Mouse (Mus musculus): ENCODE results near the gene Gys1. TPM values are rescaled to one million over a fixed set of nuclear protein-coding genes. Genes with fewer than 3 reads are reported as not detected.

The Gys1 gene
- total and polyA plus RNA-seq, 3 experiments = 14.0 to 27.2 (median 23.9) TPM

DNA sequence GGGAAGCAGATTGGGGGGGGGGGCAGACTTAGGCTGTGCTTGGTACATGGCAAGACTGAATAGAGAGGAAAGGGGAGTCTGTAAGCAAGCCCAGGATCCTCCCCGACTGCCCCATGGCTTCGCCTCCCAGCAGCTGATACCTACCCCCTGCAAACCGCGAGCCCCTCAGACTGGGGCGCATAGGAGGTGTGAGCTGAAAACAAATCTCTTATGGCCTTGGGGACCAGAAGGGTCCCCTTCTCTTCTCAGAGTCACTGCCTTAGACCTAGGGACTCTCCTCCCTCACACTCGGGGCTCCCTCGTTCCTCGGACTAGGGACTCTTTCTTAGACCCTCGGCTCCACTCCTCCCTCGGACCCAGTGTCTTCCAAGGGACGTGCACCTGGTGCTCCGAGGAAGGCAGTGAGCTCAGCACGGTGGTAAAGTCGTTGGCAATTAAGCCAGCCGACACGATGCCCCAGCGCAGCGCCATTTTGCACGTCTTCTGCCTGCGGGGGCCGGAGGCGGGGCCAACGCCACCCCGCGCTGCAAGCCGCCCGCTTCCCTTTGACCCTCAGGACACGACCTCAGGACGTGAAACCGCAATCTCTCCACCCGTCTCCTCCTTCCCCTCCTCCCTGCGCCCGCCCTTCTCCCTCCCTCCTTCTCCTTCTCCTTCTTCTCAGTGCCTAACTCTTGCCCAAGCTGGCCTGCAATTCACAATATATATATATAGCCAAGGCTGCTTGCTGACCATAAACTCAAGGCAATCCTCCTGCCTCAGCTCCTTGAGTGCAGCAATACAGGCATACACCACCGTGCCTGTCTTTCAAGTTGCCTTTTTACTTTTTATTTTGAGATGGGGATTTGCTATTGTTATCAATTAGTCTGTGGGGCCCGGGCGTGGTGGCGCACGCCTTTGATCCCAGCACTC is 53.9 kb downstream of the Gys1 start, which contains the start of gene Dhdh:
Gene Dhdh, minus strand, starts transcription at position 513 of the 912 bp plus-strand sequence.
- peak within 1 kb of the TSS; percentile 60 for H3K4me2 ChIP-seq (ENCODE audit: insufficient read depth, low read depth, poor library complexity, severe bottlenecking)
- H3K36me3 ChIP-seq (replicated peaks in 1 of 2; ENCODE audit: control insufficient read depth in 1 of 2, insufficient read depth in 1 of 2, low read length in 1 of 2) = peaks cover 15 to 36% of the 10 kb centered on the region in 2 experiments
- DNase-seq (ENCODE audit: extremely low read depth) = peak; percentile 67
- peaks cover 6 to 30% of the 10 kb centered on the region in 2 experiments; a peak in 3 of 4 replicates for H3K4me1 ChIP-seq (ENCODE audit: control insufficient read depth in 1 of 2, insufficient read depth in 2 of 2)
- in situ Hi-C loops (cut with MboI; ENCODE audit: low pct_ligation_motif_present, low pct_unique_long_range_greater_than_20kb, low sequenced_read_pairs) (no loop called here), dilution Hi-C loops (cut with MboI; ENCODE audit: extremely low pct_ligation_motif_present, extremely low pct_unique_long_range_greater_than_20kb, low sequenced_read_pairs) (no loop called here)
- H3K27ac ChIP-seq (ENCODE audit: insufficient read depth, low read depth) = 0 out of 2 replicates have a peak within 1 kb of the TSS, but pooled peaks have one; percentile 1
- peak; percentile 45; the same call in 1 of the 2 replicates for TF ChIP-seq POLR2AphosphoS2 (IDR thresholded peaks at IDR 0.05; ENCODE audit: low read depth, low read length)
- peak; percentile 87 for TF ChIP-seq NELFE (IDR thresholded peaks at IDR 0.05; ENCODE audit: low read depth, low read length)
- TF ChIP-seq IRF4 (IDR thresholded peaks at IDR 0.05; ENCODE audit: low read depth, low read length) = no peak
- TF ChIP-seq GABPA (IDR thresholded peaks at IDR 0.05; ENCODE audit: insufficient replicate concordance, low read depth, low read length) = no peak
- TF ChIP-seq ELF1 (IDR thresholded peaks at IDR 0.05; ENCODE audit: low read depth, low read length) = no peak
- 0 out of 2 replicates have a peak, but pooled peaks have one; percentile 26 for TF ChIP-seq NRF1 (IDR thresholded peaks at IDR 0.05; ENCODE audit: low read depth, low read length)
- peak; percentile 57; the same call in 1 of the 2 replicates for TF ChIP-seq SIN3A (IDR thresholded peaks at IDR 0.05; ENCODE audit: low read length)
- 0 out of 2 replicates have a peak, but pooled peaks have one; percentile 16 for TF ChIP-seq MXI1 (IDR thresholded peaks at IDR 0.05; ENCODE audit: low read depth, low read length)
- no peak for TF ChIP-seq CHD1 (IDR thresholded peaks at IDR 0.05; ENCODE audit: low read depth, low read length)
- no peak for TF ChIP-seq JUN (IDR thresholded peaks at IDR 0.05; ENCODE audit: insufficient read depth, low read depth, low read length)
- no peak for TF ChIP-seq ZNF384 (IDR thresholded peaks at IDR 0.05; ENCODE audit: low read depth, low read length)
- peak; percentile 70; the same call in 1 of the 2 replicates for TF ChIP-seq TBP (conservative IDR thresholded peaks at IDR 0.05; ENCODE audit: low read depth, low read length)
- TF ChIP-seq USF1 (IDR thresholded peaks at IDR 0.05; ENCODE audit: low read depth, low read length) = no peak
- TF ChIP-seq POLR2A (IDR thresholded peaks at IDR 0.05; ENCODE audit: low read depth, low read length) = peak; percentile 92
- TF ChIP-seq PAX5 (IDR thresholded peaks at IDR 0.05; ENCODE audit: low read length) = no peak
- TF ChIP-seq ZMIZ1 (IDR thresholded peaks at IDR 0.05; ENCODE audit: low read depth, low read length) = 0 out of 2 replicates have a peak, but pooled peaks have one; percentile 34
- TF ChIP-seq TCF12 (IDR thresholded peaks at IDR 0.05; ENCODE audit: low read depth, low read length) = peak; percentile 85
- TF ChIP-seq MAFK (IDR thresholded peaks at IDR 0.05; ENCODE audit: insufficient replicate concordance, low read length) = no peak
- H3K9me3 ChIP-seq (replicated peaks; ENCODE audit: low read length) = no peaks in the 10 kb centered on the region
- H3K27me3 ChIP-seq (replicated peaks) = no peaks in the 10 kb centered on the region
- no peaks in the 10 kb centered on the region for H3K79me2 ChIP-seq (replicated peaks; ENCODE audit: control insufficient read depth, extremely low read depth, insufficient read depth, poor library complexity, severe bottlenecking)
- peak within 1 kb of the TSS; percentile 87 for H3K9ac ChIP-seq (ENCODE audit: insufficient read depth, low read depth)
- H3K4me3 ChIP-seq (replicated peaks in 1 of 3; ENCODE audit: low read depth in 2 of 3, low read length in 2 of 3, poor library complexity in 1 of 3) = peak within 1 kb of the TSS; percentile 69 to 77 (median 74)

DNA sequence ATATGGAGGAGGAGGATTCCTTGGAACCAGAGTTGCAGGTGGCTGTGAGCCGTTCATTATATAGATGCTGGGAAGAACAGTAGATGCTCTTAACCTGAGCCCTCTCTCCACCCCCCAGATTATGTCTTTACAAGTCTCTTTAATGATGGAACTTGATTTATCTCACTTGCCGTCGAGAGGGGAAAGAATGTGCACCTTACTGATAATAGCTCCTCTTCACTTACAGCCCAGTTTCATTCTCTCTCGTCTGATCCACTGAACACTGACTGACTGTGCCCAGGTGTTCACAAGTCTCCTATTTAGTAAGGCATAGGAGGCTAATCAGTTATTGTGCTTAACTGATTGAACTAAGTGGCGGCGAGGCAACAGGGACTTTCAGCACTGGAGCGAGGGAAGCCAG is 54.9 kb downstream of the Gys1 start:
- TF ChIP-seq TBP (conservative IDR thresholded peaks at IDR 0.05; ENCODE audit: low read depth, low read length) (no peak), KAT2A (IDR thresholded peaks at IDR 0.05; ENCODE audit: insufficient replicate concordance, low read length) (no peak), ELF1 (IDR thresholded peaks at IDR 0.05; ENCODE audit: low read depth, low read length) (no peak)
- Histone ChIP-seq H3K4me3 (replicated peaks in 1 of 3; ENCODE audit: low read depth in 2 of 3, low read length in 2 of 3, poor library complexity in 1 of 3) (no peak overlapping the region), H3K9ac (ENCODE audit: insufficient read depth, low read depth) (no peak overlapping the region), H3K27ac (ENCODE audit: insufficient read depth, low read depth) (no peak overlapping the region), H3K36me3 (replicated peaks in 1 of 2; ENCODE audit: control insufficient read depth in 1 of 2, insufficient read depth in 1 of 2, low read length in 1 of 2) (peaks cover 24 to 44% of the 10 kb centered on the region in 2 experiments), H3K4me2 (ENCODE audit: insufficient read depth, low read depth, poor library complexity, severe bottlenecking) (no peak overlapping the region), H3K27me3 (replicated peaks) (no peaks in the 10 kb centered on the region), H3K79me2 (replicated peaks; ENCODE audit: control insufficient read depth, extremely low read depth, insufficient read depth, poor library complexity, severe bottlenecking) (no peaks in the 10 kb centered on the region), H3K9me3 (replicated peaks; ENCODE audit: low read length) (no peaks in the 10 kb centered on the region), H3K4me1 (ENCODE audit: control insufficient read depth in 1 of 2, insufficient read depth in 2 of 2) (peaks cover 6 to 32% of the 10 kb centered on the region in 2 experiments; a peak in 3 of 4 replicates)
- DNase-seq (ENCODE audit: extremely low read depth) = no peak
- in situ Hi-C loops (cut with MboI; ENCODE audit: low pct_ligation_motif_present, low pct_unique_long_range_greater_than_20kb, low sequenced_read_pairs) (no loop called here), dilution Hi-C loops (cut with MboI; ENCODE audit: extremely low pct_ligation_motif_present, extremely low pct_unique_long_range_greater_than_20kb, low sequenced_read_pairs) (no loop called here)

All from CH12.LX (cell line).